Mouse (Mus musculus) embryonic facial prominence, embryonic 10.5 days (tissue): ENCODE data around the gene Fam71e1. TPM values are rescaled to one million over a fixed set of nuclear protein-coding genes. Genes with fewer than 3 reads are reported as not detected.

Source experiments
- DNase-seq: peaks from one replicate; pipeline ENCODE4 v3.0.0-alpha.2; 2017; ENCODE audit warnings: low spot score
- H3K27ac ChIP-seq: fragments of 300-500 bp; sonication (generic); replicated peaks from 2 replicates; pipeline ENCODE4 v1.5.1; 2016; ENCODE audit warnings: mild to moderate bottlenecking
- H3K27me3 ChIP-seq: fragments of 300-500 bp; sonication (generic); replicated peaks from 2 replicates; pipeline ENCODE4 v1.6.1; 2016; ENCODE audit warnings: low read depth, mild to moderate bottlenecking; ENCODE audit not compliant: poor library complexity, severe bottlenecking
- H3K36me3 ChIP-seq: fragments of 300-500 bp; sonication (generic); replicated peaks from 2 replicates; pipeline ENCODE4 v1.6.1; 2016; ENCODE audit warnings: mild to moderate bottlenecking, moderate library complexity
- H3K4me1 ChIP-seq: fragments of 300-500 bp; sonication (generic); 2 replicates; pipeline ENCODE4 v1.6.1; 2016
- H3K4me3 ChIP-seq: fragments of 300-500 bp; sonication (generic); 2 replicates; pipeline ENCODE4 v1.5.1; 2016; ENCODE audit warnings: mild to moderate bottlenecking, moderate library complexity
- H3K9me3 ChIP-seq: fragments of 300-500 bp; sonication (generic); 2 replicates; pipeline ENCODE4 v1.6.1; 2016; ENCODE audit warnings: mild to moderate bottlenecking
- WGBS: fragments of 180-500 bp; shearing (Covaris S2); methylation state at CpG from one replicate; pipeline ENCODE4 v1.1.7; 2016; 5-methylcytosine and 5-hydroxymethylcytosine counted together
- microRNA-seq: library from miRNA; unstranded; fragments of <30 nt; microRNA quantifications from one replicate; pipeline ENCODE4, GENCODE M21; 2017
- polyA plus RNA-seq: library from polyadenylated mRNA; unstranded; fragments of >200 nt; fragmentation: Nextera tagmentation; extraction: Ambion mirVana; gene quantifications from 2 replicates; pipeline ENCODE4 v1.2.1, GENCODE M21; 2016

Gene Fam71e1
- polyA plus RNA-seq, 1 experiment from 2014 or later, result 14.4 TPM

- peak; percentile 100 for DNase-seq
- Histone ChIP-seq H3K4me1 (peaks cover 27% of the 10 kb centered on the region), H3K36me3 (peaks cover 58% of the 10 kb centered on the region), H3K27ac (peak within 1 kb of the TSS; percentile 92), H3K9me3 (peaks cover 8% of the 10 kb centered on the region; the same call in 1 of the 2 replicates), H3K27me3 (no peaks in the 10 kb centered on the region), H3K4me3 (peak within 1 kb of the TSS; percentile 81)
- WGBS, result under 1% methylated on average over 43 of the region's 43 CpGs
Observed at GRCm38 (mm10) chr7:44548497-44549087, 52.2 kb downstream of the Fam71e1 start, which contains the start of gene Pold1. TSS of gene Pold1 (minus strand) at chr7:44548849.

DNA sequence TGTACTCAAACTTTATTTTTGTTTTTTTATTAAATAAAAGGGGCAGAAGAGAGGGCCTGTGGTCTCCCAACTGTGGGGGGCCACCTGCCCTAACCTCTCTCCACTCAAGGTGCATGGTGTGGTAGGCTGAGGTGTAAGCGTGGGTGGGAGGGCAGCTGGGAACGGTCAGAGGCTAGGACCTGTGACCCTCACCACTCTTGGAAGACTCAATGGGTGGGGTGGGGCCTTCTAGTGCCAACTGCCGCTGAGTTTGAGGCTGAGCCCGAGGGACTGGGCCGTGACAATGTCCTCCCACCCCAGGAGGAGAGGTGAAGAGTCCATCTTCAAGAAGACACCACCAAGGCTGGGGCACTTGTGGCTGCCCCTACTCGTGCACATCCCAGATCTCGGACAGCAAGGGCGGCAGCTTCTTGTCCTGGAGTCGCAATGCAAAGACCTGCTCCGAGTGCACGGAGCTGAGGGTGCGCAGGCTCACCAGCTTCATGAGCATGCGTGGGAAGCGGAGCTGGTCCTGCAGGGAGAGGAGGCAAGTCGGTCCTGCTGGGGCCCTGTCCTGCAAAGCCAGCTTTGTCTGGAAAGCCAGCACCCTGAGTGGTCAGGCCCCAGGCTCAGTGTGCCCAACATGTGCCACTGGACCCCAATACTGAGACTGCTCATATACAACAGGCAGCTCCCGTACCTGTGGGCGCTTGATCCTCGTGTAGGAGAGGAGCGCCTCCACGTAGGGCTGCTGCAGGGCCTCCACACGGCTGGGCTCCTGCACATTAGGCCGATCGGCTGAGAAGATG, 53.4 kb downstream of the Fam71e1 start:
- peaks cover 53% of the 10 kb centered on the region for H3K36me3 ChIP-seq
- DNase-seq, result no peak

DNA sequence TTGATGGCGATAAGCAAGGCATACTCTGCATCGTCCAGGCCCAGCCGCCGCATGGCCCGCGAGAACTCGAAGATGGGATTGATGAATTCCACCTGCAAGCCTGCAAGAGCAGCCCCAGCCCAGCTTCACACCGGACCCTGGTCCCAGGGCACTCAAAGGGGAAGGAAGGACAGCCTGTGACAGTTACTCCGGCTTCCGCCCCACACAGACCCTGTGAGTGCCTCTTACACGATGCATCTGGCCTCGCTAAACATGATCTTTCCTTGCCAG, 54.0 kb downstream of the Fam71e1 start:
- WGBS, result 96% methylated on average over 12 of the region's 12 CpGs
- H3K27me3 ChIP-seq, result no peaks in the 10 kb centered on the region
- DNase-seq, result no peak
- H3K27ac ChIP-seq, result no peak overlapping the region
- H3K4me3 ChIP-seq, result no peak overlapping the region
- H3K36me3 ChIP-seq, result peaks cover 48% of the 10 kb centered on the region
- H3K9me3 ChIP-seq, result peaks cover 8% of the 10 kb centered on the region; the same call in 1 of the 2 replicates
- peaks cover 32% of the 10 kb centered on the region for H3K4me1 ChIP-seq

More for the DNA sequence above, 53.4 kb downstream of the Fam71e1 start:
- H3K4me1 ChIP-seq, result peaks cover 32% of the 10 kb centered on the region
- no peaks in the 10 kb centered on the region for H3K27me3 ChIP-seq
- H3K27ac ChIP-seq, result no peak overlapping the region
- peaks cover 8% of the 10 kb centered on the region; the same call in 1 of the 2 replicates for H3K9me3 ChIP-seq
- no peak overlapping the region for H3K4me3 ChIP-seq
- 95% methylated on average over 23 of the region's 23 CpGs for WGBS

Small RNAs within 50 kb of the gene (microRNA-seq; reads per million reads assigned to microRNA genes)
- gene Mir7052 (not detected), gene Mir7053 (not detected)

Other genes starting within 250 kb of the Fam71e1 start
- 1.1 TPM in 2 replicates for gene 1700028J19Rik, start 249.9 kb upstream of the Fam71e1 start, polyA plus RNA-seq
- 197 and 214 TPM in 2 replicates for gene 2410002F23Rik, start 249.9 kb upstream of the Fam71e1 start, polyA plus RNA-seq
- 0.16 TPM in 1 of 2 replicates, not detected in the other for gene Acp4, start 239.2 kb upstream of the Fam71e1 start, polyA plus RNA-seq
- gene Gm15517, start 235.1 kb upstream of the Fam71e1 start, polyA plus RNA-seq, result not detected in 2 replicates
- 1.5 and 1.8 TPM in 2 replicates for gene Clec11a, start 189.7 kb upstream of the Fam71e1 start, polyA plus RNA-seq
- 0.80 and 0.97 TPM in 2 replicates for gene Shank1, start 186.3 kb upstream of the Fam71e1 start, polyA plus RNA-seq
- 1.8 and 2.4 TPM in 2 replicates for gene Syt3, start 112.5 kb upstream of the Fam71e1 start, polyA plus RNA-seq
- gene 1700008O03Rik, start 110.8 kb upstream of the Fam71e1 start, polyA plus RNA-seq, result 1.1 and 1.9 TPM in 2 replicates
- gene Lrrc4b, start 67.6 kb upstream of the Fam71e1 start, polyA plus RNA-seq, result 0.68 and 1.1 TPM in 2 replicates
- 0.64 TPM in 1 of 2 replicates, not detected in the other for gene Aspdh, start 31.2 kb upstream of the Fam71e1 start, polyA plus RNA-seq
- 80.3 and 85.1 TPM in 2 replicates for gene Josd2, start 28.6 kb upstream of the Fam71e1 start, polyA plus RNA-seq
- gene Emc10, start 52 bp upstream of the Fam71e1 start, polyA plus RNA-seq, result 82.7 and 85.8 TPM in 2 replicates
- 0.04 and 0.08 TPM in 2 replicates for gene Mybpc2, start 28.1 kb downstream of the Fam71e1 start, polyA plus RNA-seq
- not detected in 2 replicates for gene Spib, start 35.5 kb downstream of the Fam71e1 start, polyA plus RNA-seq
- gene Pold1, start 52.3 kb downstream of the Fam71e1 start, polyA plus RNA-seq, result 164 and 171 TPM in 2 replicates
- 75.0 and 77.6 TPM in 2 replicates for gene Nr1h2, start 57.4 kb downstream of the Fam71e1 start, polyA plus RNA-seq
- 0.78 and 0.88 TPM in 2 replicates for gene Napsa, start 75.8 kb downstream of the Fam71e1 start, polyA plus RNA-seq
- gene Kcnc3, start 94.1 kb downstream of the Fam71e1 start, polyA plus RNA-seq, result 0.44 and 0.63 TPM in 2 replicates
- 2.7 and 4.3 TPM in 2 replicates for gene Myh14, start 174.3 kb downstream of the Fam71e1 start, polyA plus RNA-seq
- gene Izumo2, start 212.2 kb downstream of the Fam71e1 start, polyA plus RNA-seq, result not detected in 2 replicates